Mouse (Mus musculus) thymus, adult 2 months (tissue): Measurements from ENCODE around the gene Atp2b4.

ENCODE experiments used
- CTCF ChIP-seq: fragments of 200-500 bp; IDR thresholded peaks from 2 replicates; pipeline ENCODE4 v1.5.1; 2012; ENCODE audit warnings: mild to moderate bottlenecking, control low read depth, low read length, moderate library complexity, borderline replicate concordance; ENCODE audit not compliant: control insufficient read depth, poor library complexity, insufficient read depth; ENCODE audit errors: extremely low read depth
- POLR2A ChIP-seq: fragments of 200-500 bp; IDR thresholded peaks from 2 replicates; pipeline ENCODE4 v1.6.1; 2012; ENCODE audit warnings: mild to moderate bottlenecking, low read length, control low read depth, moderate library complexity; ENCODE audit not compliant: control insufficient read depth, poor library complexity, insufficient read depth; ENCODE audit errors: extremely low read depth

GRCm38 (mm10) chr1:133825140-133825539, 24.3 kb upstream of the Atp2b4 start:
- TF ChIP-seq CTCF: no peak
- no peak for TF ChIP-seq POLR2A
